Mouse (Mus musculus): Measurements from ENCODE around the gene Ulk4. TPM values are rescaled to one million over a fixed set of nuclear protein-coding genes. Genes with fewer than 3 reads are reported as not detected.

The Ulk4 gene
- total and polyA plus RNA-seq, 3 experiments: 0.18 to 2.3 (median 0.30) TPM

DNA sequence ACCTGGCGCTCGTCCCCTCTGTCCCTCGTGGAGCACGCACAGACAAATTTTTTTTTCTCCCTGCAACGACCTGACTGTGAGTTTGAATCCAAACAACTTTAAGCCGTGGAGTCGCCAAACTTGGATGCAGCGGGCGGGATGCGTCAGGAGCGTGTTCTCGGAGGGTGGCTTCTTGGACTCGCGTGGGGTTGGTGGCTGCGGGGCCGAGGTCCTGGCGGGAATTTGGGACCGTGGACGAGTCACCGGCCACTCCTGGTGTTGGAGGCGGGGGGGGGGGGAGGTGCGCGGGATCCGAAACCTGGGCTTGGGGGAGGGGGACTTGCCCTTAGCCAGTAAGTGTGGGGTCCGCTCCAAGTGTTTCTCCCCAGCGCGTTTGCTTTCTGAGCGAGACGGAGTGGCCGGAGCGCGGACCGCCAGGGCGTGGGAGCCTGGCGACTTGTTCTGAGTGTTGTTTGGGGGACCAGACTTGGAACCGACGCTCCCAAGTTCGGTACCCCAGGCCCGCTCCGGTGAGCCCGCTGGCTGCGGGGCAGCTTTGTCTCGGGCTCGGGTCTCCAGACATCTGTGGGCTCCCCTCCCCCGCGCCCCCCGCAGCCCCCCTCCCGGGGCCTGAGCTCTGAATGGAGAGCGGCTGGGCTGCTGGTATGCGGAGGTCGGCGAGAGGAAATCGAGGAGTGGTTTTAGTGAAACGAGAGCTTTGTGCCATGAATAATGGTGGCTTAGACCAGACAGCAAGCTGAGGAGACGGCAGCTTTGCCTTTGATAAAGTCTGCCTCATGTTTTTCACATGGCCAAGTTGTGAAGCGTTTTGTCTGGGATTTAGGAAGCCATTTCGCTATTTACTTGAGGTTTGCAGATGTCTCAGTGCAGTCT, 342.9 kb downstream of the Ulk4 start:
- intact Hi-C loops (cut with DNase I): loop anchor here (2.0 to 5.0 kb wide), 4 partner anchors 79 to 197 kb away; no protein-coding TSS in a partner anchor

DNA sequence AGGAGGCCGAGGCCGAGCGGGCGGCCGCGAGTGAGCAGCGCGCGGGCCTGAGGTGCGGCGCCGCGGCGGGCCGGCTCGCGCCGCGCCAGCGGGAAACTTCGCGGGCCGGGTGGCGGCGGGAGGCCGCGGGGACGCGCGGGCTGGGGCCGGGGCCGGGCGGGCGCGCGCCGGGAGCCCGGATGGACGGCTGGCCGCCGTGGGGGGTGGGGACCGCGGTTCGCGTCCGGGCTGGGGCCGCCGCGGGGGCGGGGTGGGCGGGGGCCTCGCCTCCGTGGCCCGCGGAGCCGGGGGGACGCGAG, 343.5 kb downstream of the Ulk4 start:
- peak overlapping the region; percentile 94 for H3K9ac ChIP-seq (ENCODE audit: low read depth, low read length)
- no peaks in the 10 kb centered on the region for H3K27me3 ChIP-seq (ENCODE audit: control insufficient read depth, insufficient read depth, low read length)
- TF ChIP-seq CTCF (IDR thresholded peaks at IDR 0.05) (no peak), EP300 (IDR thresholded peaks at IDR 0.05; ENCODE audit: insufficient read depth, low read depth, low read length) (no peak), POLR2A (IDR thresholded peaks at IDR 0.05; ENCODE audit: insufficient read depth, low read depth, low read length) (no peak)
- DNase-seq: no peak
- WGBS: 7% methylated on average over 55 of the region's 58 CpGs
- H3K36me3 ChIP-seq (ENCODE audit: control insufficient read depth, insufficient read depth, low read length): peaks cover 21% of the 10 kb centered on the region
- H3K4me3 ChIP-seq: peak overlapping the region; percentile 72
- H3K79me2 ChIP-seq (replicated peaks; ENCODE audit: control insufficient read depth, insufficient read depth, low read length): peaks cover 8% of the 10 kb centered on the region
- intact Hi-C loops (cut with DNase I): loop anchor here (2.0 to 5.0 kb wide), 3 partner anchors 79 to 196 kb away; no protein-coding TSS in a partner anchor
- peaks cover 22% of the 10 kb centered on the region for H3K4me1 ChIP-seq (ENCODE audit: control insufficient read depth, insufficient read depth, low read length)
- peak overlapping the region; percentile 86 for H3K27ac ChIP-seq

More for the DNA sequence above, 342.9 kb downstream of the Ulk4 start:
- Histone ChIP-seq H3K4me1 (ENCODE audit: control insufficient read depth, insufficient read depth, low read length) (peaks cover 22% of the 10 kb centered on the region), H3K9ac (ENCODE audit: low read depth, low read length) (peak overlapping the region; percentile 94), H3K27ac (peak overlapping the region; percentile 86), H3K36me3 (ENCODE audit: control insufficient read depth, insufficient read depth, low read length) (peaks cover 24% of the 10 kb centered on the region), H3K79me2 (replicated peaks; ENCODE audit: control insufficient read depth, insufficient read depth, low read length) (peaks cover 9% of the 10 kb centered on the region), H3K4me3 (peak overlapping the region; percentile 72), H3K27me3 (ENCODE audit: control insufficient read depth, insufficient read depth, low read length) (no peaks in the 10 kb centered on the region)
- TF ChIP-seq POLR2A (IDR thresholded peaks at IDR 0.05; ENCODE audit: insufficient read depth, low read depth, low read length) (no peak), EP300 (IDR thresholded peaks at IDR 0.05; ENCODE audit: insufficient read depth, low read depth, low read length) (no peak), CTCF (IDR thresholded peaks at IDR 0.05) (no peak)
- DNase-seq: peak; percentile 50 to 62
- WGBS: under 1% methylated on average over 54 of the region's 57 CpGs

DNA sequence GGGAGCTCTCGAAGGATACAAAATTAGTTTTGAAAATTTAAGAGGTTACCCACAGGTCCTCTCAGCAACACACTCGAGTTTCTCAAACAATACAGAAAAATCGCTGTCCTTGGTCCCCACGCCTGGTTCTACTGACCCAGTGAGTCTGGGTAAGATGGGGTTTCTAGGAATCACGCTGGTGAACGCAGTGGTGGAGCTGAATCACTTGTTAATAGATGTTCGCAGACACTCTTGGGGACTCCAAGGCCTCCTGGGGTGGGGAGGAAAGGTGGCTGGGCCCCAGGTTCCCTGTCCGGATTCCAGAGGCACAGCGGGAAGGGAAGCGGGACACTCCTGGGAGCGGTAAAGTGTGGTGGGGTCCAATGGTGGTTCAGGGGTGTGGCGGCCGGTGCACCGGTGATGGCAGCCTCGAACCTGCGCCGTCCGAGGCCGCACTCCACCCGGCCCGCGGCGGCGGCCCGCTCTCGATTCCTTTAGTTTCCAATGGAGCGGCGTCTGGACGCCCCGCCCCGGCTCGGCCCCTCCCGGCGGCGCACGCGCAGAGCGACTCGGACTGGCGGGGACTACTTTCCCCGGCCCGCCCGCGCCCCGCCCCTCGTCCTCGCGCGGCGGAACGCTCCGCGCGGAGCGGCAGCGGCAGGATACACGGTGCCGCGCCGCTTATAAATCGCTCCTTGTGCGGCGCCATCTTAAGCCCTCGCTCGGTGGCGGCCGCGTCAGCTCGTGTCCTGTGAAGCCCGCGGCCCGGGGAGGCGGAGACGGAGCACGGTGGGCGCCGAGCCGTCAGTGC, 344.0 kb downstream of the Ulk4 start:
- peak overlapping the region; percentile 81 for H3K27ac ChIP-seq
- intact Hi-C loops (cut with DNase I): loop anchor here (2.0 to 5.0 kb wide), 3 partner anchors 78 to 196 kb away; no protein-coding TSS in a partner anchor
- no peaks in the 10 kb centered on the region for H3K27me3 ChIP-seq (ENCODE audit: control insufficient read depth, insufficient read depth, low read length)
- peaks cover 6% of the 10 kb centered on the region for H3K79me2 ChIP-seq (replicated peaks; ENCODE audit: control insufficient read depth, insufficient read depth, low read length)
- H3K36me3 ChIP-seq (ENCODE audit: control insufficient read depth, insufficient read depth, low read length): peaks cover 20% of the 10 kb centered on the region
- peaks cover 17% of the 10 kb centered on the region for H3K4me1 ChIP-seq (ENCODE audit: control insufficient read depth, insufficient read depth, low read length)
- H3K4me3 ChIP-seq: peak overlapping the region; percentile 42
- peak overlapping the region; percentile 94 for H3K9ac ChIP-seq (ENCODE audit: low read depth, low read length)
- peak; percentile 98 to 99 for DNase-seq
- 6% methylated on average over 78 of the region's 78 CpGs for WGBS
- TF ChIP-seq POLR2A (IDR thresholded peaks at IDR 0.05; ENCODE audit: insufficient read depth, low read depth, low read length): peak; percentile 97
- TF ChIP-seq EP300 (IDR thresholded peaks at IDR 0.05; ENCODE audit: insufficient read depth, low read depth, low read length): peak; percentile 91; the same call in 1 of the 2 replicates
- TF ChIP-seq CTCF (IDR thresholded peaks at IDR 0.05): no peak

DNA sequence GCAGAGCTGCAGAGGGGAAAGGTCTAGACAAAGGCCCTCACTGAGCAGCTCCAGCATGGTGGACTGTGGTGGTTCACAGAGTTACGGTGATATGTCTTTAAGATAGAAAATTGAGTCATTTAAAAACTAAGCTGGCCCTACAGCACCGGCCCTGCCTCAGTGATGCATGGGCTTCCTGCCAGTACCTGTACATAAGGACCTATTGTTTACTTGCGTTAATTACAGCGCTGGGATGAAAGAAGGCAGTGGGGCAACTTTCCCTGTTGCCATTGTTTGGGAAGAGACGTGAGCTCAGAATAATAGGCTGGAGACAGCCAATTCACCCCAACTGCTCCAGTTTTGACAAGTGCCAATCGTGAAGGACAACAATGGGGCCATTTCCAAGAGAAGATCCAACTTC, 344.6 kb downstream of the Ulk4 start:
- H3K4me1 ChIP-seq (ENCODE audit: control insufficient read depth, insufficient read depth, low read length): peaks cover 13% of the 10 kb centered on the region
- H3K36me3 ChIP-seq (ENCODE audit: control insufficient read depth, insufficient read depth, low read length): peaks cover 13% of the 10 kb centered on the region
- H3K27ac ChIP-seq: peak overlapping the region; percentile 26; the same call in 1 of the 2 replicates
- no peaks in the 10 kb centered on the region for H3K27me3 ChIP-seq (ENCODE audit: control insufficient read depth, insufficient read depth, low read length)
- no peak overlapping the region for H3K9ac ChIP-seq (ENCODE audit: low read depth, low read length)
- H3K79me2 ChIP-seq (replicated peaks; ENCODE audit: control insufficient read depth, insufficient read depth, low read length): peaks cover 5% of the 10 kb centered on the region; the same call in 1 of the 2 replicates
- no peak for DNase-seq
- no peak overlapping the region for H3K4me3 ChIP-seq
- WGBS: 64% methylated on average over 6 of the region's 6 CpGs
- TF ChIP-seq POLR2A (IDR thresholded peaks at IDR 0.05; ENCODE audit: insufficient read depth, low read depth, low read length) (no peak), CTCF (IDR thresholded peaks at IDR 0.05) (no peak), EP300 (IDR thresholded peaks at IDR 0.05; ENCODE audit: insufficient read depth, low read depth, low read length) (no peak)
- intact Hi-C loops (cut with DNase I): loop anchor here (2.0 to 5.0 kb wide), 3 partner anchors 78 to 195 kb away; no protein-coding TSS in a partner anchor

DNA sequence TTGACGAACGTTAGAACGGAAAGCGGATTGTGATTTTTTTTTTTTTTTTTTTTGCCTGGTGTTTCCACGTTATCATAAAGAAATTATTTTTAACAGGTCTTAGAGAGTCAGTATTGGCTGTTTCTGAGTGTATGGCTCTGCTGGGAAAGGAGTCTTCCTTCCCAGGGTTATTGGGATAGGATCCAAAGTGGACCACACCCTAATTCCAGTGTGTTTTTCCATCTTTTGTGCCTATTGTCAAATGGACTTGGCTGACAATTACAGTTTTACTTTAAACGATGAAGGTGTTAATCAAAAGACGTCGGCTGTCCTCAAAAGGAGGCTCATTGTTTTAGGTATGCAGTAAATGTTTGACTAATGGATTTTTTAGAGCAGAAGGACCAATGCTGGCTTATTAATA, 346.2 kb downstream of the Ulk4 start:
- intact Hi-C loops (cut with DNase I): loop anchor here (5.0 kb wide), 2 partner anchors 126 to 194 kb away; no protein-coding TSS in a partner anchor
- TF ChIP-seq POLR2A (IDR thresholded peaks at IDR 0.05; ENCODE audit: insufficient read depth, low read depth, low read length): no peak
- no peak for TF ChIP-seq EP300 (IDR thresholded peaks at IDR 0.05; ENCODE audit: insufficient read depth, low read depth, low read length)
- TF ChIP-seq CTCF (IDR thresholded peaks at IDR 0.05): no peak
- WGBS: 34% methylated on average over 8 of the region's 8 CpGs
- Histone ChIP-seq H3K4me1 (ENCODE audit: control insufficient read depth, insufficient read depth, low read length) (peaks cover 7% of the 10 kb centered on the region), H3K27me3 (ENCODE audit: control insufficient read depth, insufficient read depth, low read length) (no peaks in the 10 kb centered on the region), H3K79me2 (replicated peaks; ENCODE audit: control insufficient read depth, insufficient read depth, low read length) (peaks cover 5% of the 10 kb centered on the region; the same call in 1 of the 2 replicates), H3K27ac (peak overlapping the region; percentile 81), H3K4me3 (no peak overlapping the region), H3K36me3 (ENCODE audit: control insufficient read depth, insufficient read depth, low read length) (peaks cover 5% of the 10 kb centered on the region; the same call in 1 of the 2 replicates), H3K9ac (ENCODE audit: low read depth, low read length) (no peak overlapping the region)
- no peak for DNase-seq
